Mouse (Mus musculus): Measurements from ENCODE around the gene Fgfbp3. TPM values are rescaled to one million over a fixed set of nuclear protein-coding genes. Genes with fewer than 3 reads are reported as not detected.

Gene Fgfbp3
- polyA plus RNA-seq, 1 experiment from 2014 or later: 3.1 TPM

GRCm38 (mm10) chr19:36916876-36917389 is 2.5 kb downstream of the Fgfbp3 start:
- no peak overlapping the region for H3K4me2 ChIP-seq (ENCODE audit: low read depth, low read length)
- no peaks in the 10 kb centered on the region for H3K27me3 ChIP-seq (ENCODE audit: control insufficient read depth, insufficient read depth, low read length)
- no peak overlapping the region for H3K4me3 ChIP-seq (replicated peaks; ENCODE audit: low read length)
- H3K4me1 ChIP-seq (ENCODE audit: control insufficient read depth, insufficient read depth, low read length): peaks cover 4% of the 10 kb centered on the region; the same call in 1 of the 2 replicates
- H3K9ac ChIP-seq (ENCODE audit: low read length): no peak overlapping the region
- H3K36me3 ChIP-seq (ENCODE audit: control insufficient read depth, insufficient read depth, low read length): no peaks in the 10 kb centered on the region
- H3K9me3 ChIP-seq (replicated peaks; ENCODE audit: control insufficient read depth, low read length): no peaks in the 10 kb centered on the region
- ATAC-seq (ENCODE audit: insufficient read depth, low FRiP score): no peak
- 85% methylated on average over 1 of the region's 1 CpGs for WGBS
- H3K27ac ChIP-seq (ENCODE audit: low read length): no peak overlapping the region

GRCm38 (mm10) chr19:36916206-36916605 is 3.2 kb downstream of the Fgfbp3 start:
- Histone ChIP-seq H3K27me3 (ENCODE audit: control insufficient read depth, insufficient read depth, low read length) (no peaks in the 10 kb centered on the region), H3K4me2 (ENCODE audit: low read depth, low read length) (no peak overlapping the region), H3K36me3 (ENCODE audit: control insufficient read depth, insufficient read depth, low read length) (no peaks in the 10 kb centered on the region), H3K9ac (ENCODE audit: low read length) (no peak overlapping the region), H3K9me3 (replicated peaks; ENCODE audit: control insufficient read depth, low read length) (no peaks in the 10 kb centered on the region), H3K27ac (ENCODE audit: low read length) (no peak overlapping the region), H3K4me1 (ENCODE audit: control insufficient read depth, insufficient read depth, low read length) (peaks cover 4% of the 10 kb centered on the region; the same call in 1 of the 2 replicates), H3K4me3 (replicated peaks; ENCODE audit: low read length) (no peak overlapping the region)
- ATAC-seq (ENCODE audit: insufficient read depth, low FRiP score): no peak
- WGBS: 78% methylated on average over 4 of the region's 4 CpGs

GRCm38 (mm10) chr19:36913064-36913463 is 6.4 kb downstream of the Fgfbp3 start:
- Histone ChIP-seq H3K27ac (ENCODE audit: low read length) (no peak overlapping the region), H3K36me3 (ENCODE audit: control insufficient read depth, insufficient read depth, low read length) (no peaks in the 10 kb centered on the region), H3K4me3 (replicated peaks; ENCODE audit: low read length) (no peak overlapping the region), H3K4me2 (ENCODE audit: low read depth, low read length) (no peak overlapping the region), H3K9ac (ENCODE audit: low read length) (no peak overlapping the region), H3K9me3 (replicated peaks; ENCODE audit: control insufficient read depth, low read length) (no peaks in the 10 kb centered on the region), H3K4me1 (ENCODE audit: control insufficient read depth, insufficient read depth, low read length) (no peaks in the 10 kb centered on the region), H3K27me3 (ENCODE audit: control insufficient read depth, insufficient read depth, low read length) (no peaks in the 10 kb centered on the region)
- ATAC-seq (ENCODE audit: insufficient read depth, low FRiP score): no peak
- WGBS: 72% methylated on average over 7 of the region's 7 CpGs

- Histone ChIP-seq H3K36me3 (ENCODE audit: control insufficient read depth, insufficient read depth, low read length) (no peaks in the 10 kb centered on the region), H3K4me1 (ENCODE audit: control insufficient read depth, insufficient read depth, low read length) (no peaks in the 10 kb centered on the region), H3K9me3 (replicated peaks; ENCODE audit: control insufficient read depth, low read length) (no peaks in the 10 kb centered on the region), H3K4me2 (ENCODE audit: low read depth, low read length) (no peak overlapping the region), H3K9ac (ENCODE audit: low read length) (no peak overlapping the region), H3K4me3 (replicated peaks; ENCODE audit: low read length) (no peak overlapping the region), H3K27ac (ENCODE audit: low read length) (no peak overlapping the region), H3K27me3 (ENCODE audit: control insufficient read depth, insufficient read depth, low read length) (no peaks in the 10 kb centered on the region)
- WGBS: 44% methylated on average over 12 of the region's 12 CpGs
- ATAC-seq (ENCODE audit: insufficient read depth, low FRiP score): no peak
Measured at GRCm38 (mm10) chr19:36910424-36911045, 8.9 kb downstream of the Fgfbp3 start.

GRCm38 (mm10) chr19:36909676-36910292 is 9.6 kb downstream of the Fgfbp3 start:
- 21% methylated on average over 9 of the region's 9 CpGs for WGBS
- Histone ChIP-seq H3K4me1 (ENCODE audit: control insufficient read depth, insufficient read depth, low read length) (0 out of 2 replicates have a peak, but pooled peaks cover 1% of the 10 kb centered on the region), H3K9me3 (replicated peaks; ENCODE audit: control insufficient read depth, low read length) (no peaks in the 10 kb centered on the region), H3K4me2 (ENCODE audit: low read depth, low read length) (no peak overlapping the region), H3K27me3 (ENCODE audit: control insufficient read depth, insufficient read depth, low read length) (no peaks in the 10 kb centered on the region), H3K4me3 (replicated peaks; ENCODE audit: low read length) (no peak overlapping the region), H3K36me3 (ENCODE audit: control insufficient read depth, insufficient read depth, low read length) (no peaks in the 10 kb centered on the region), H3K27ac (ENCODE audit: low read length) (no peak overlapping the region), H3K9ac (ENCODE audit: low read length) (no peak overlapping the region)
- ATAC-seq (ENCODE audit: insufficient read depth, low FRiP score): no peak

GRCm38 (mm10) chr19:36909150-36909549 is 10.3 kb downstream of the Fgfbp3 start:
- no peaks in the 10 kb centered on the region for H3K36me3 ChIP-seq (ENCODE audit: control insufficient read depth, insufficient read depth, low read length)
- H3K4me1 ChIP-seq (ENCODE audit: control insufficient read depth, insufficient read depth, low read length): 0 out of 2 replicates have a peak, but pooled peaks cover 3% of the 10 kb centered on the region
- no peak overlapping the region for H3K27ac ChIP-seq (ENCODE audit: low read length)
- H3K4me2 ChIP-seq (ENCODE audit: low read depth, low read length): no peak overlapping the region
- H3K27me3 ChIP-seq (ENCODE audit: control insufficient read depth, insufficient read depth, low read length): no peaks in the 10 kb centered on the region
- H3K9me3 ChIP-seq (replicated peaks; ENCODE audit: control insufficient read depth, low read length): no peaks in the 10 kb centered on the region
- WGBS: 75% methylated on average over 3 of the region's 3 CpGs
- H3K4me3 ChIP-seq (replicated peaks; ENCODE audit: low read length): no peak overlapping the region
- H3K9ac ChIP-seq (ENCODE audit: low read length): no peak overlapping the region
- ATAC-seq (ENCODE audit: insufficient read depth, low FRiP score): no peak

- Histone ChIP-seq H3K9ac (ENCODE audit: low read length) (peak overlapping the region; percentile 82), H3K27ac (ENCODE audit: low read length) (no peak overlapping the region), H3K4me3 (replicated peaks; ENCODE audit: low read length) (peak overlapping the region; percentile 63), H3K27me3 (ENCODE audit: control insufficient read depth, insufficient read depth, low read length) (no peaks in the 10 kb centered on the region), H3K36me3 (ENCODE audit: control insufficient read depth, insufficient read depth, low read length) (no peaks in the 10 kb centered on the region), H3K4me2 (ENCODE audit: low read depth, low read length) (peak overlapping the region; percentile 94), H3K9me3 (replicated peaks; ENCODE audit: control insufficient read depth, low read length) (no peaks in the 10 kb centered on the region), H3K4me1 (ENCODE audit: control insufficient read depth, insufficient read depth, low read length) (0 out of 2 replicates have a peak, but pooled peaks cover 3% of the 10 kb centered on the region)
- WGBS: 2% methylated on average over 41 of the region's 41 CpGs
- peak; percentile 72; the same call in 1 of the 2 replicates for ATAC-seq (ENCODE audit: insufficient read depth, low FRiP score)
Measured at GRCm38 (mm10) chr19:36904211-36905007, 15.0 kb downstream of the Fgfbp3 start.

GRCm38 (mm10) chr19:36903377-36903776 is 16.0 kb downstream of the Fgfbp3 start:
- ATAC-seq (ENCODE audit: insufficient read depth, low FRiP score): no peak
- 42% methylated on average over 7 of the region's 7 CpGs for WGBS

More at GRCm38 (mm10) chr19:36903377-36903776, 16.0 kb downstream of the Fgfbp3 start:
- Histone ChIP-seq H3K27me3 (ENCODE audit: control insufficient read depth, insufficient read depth, low read length) (no peaks in the 10 kb centered on the region), H3K4me2 (ENCODE audit: low read depth, low read length) (peak overlapping the region; percentile 94; the same call in 1 of the 2 replicates), H3K4me1 (ENCODE audit: control insufficient read depth, insufficient read depth, low read length) (0 out of 2 replicates have a peak, but pooled peaks cover 3% of the 10 kb centered on the region), H3K9me3 (replicated peaks; ENCODE audit: control insufficient read depth, low read length) (no peaks in the 10 kb centered on the region), H3K9ac (ENCODE audit: low read length) (no peak overlapping the region), H3K4me3 (replicated peaks; ENCODE audit: low read length) (no peak overlapping the region; the same call in 1 of the 2 replicates), H3K27ac (ENCODE audit: low read length) (no peak overlapping the region), H3K36me3 (ENCODE audit: control insufficient read depth, insufficient read depth, low read length) (no peaks in the 10 kb centered on the region)
